Mouse (Mus musculus) E14TG2a.4 (cell line): ENCODE data around the gene Amfr.
"Not testable (repeated sequence)": the region's sequence is repeated elsewhere in the genome, so short reads cannot be mapped to it uniquely, and the experiment has no call there.

Source experiments
- H3K27me3 ChIP-seq: 2 replicates; pipeline ENCODE4 v1.6.1; 2014; ENCODE audit warnings: low read length, control low read depth; ENCODE audit not compliant: insufficient read depth
- H3K36me3 ChIP-seq: 2 replicates; pipeline ENCODE4 v1.6.1; 2014; ENCODE audit warnings: low read length, control low read depth; ENCODE audit not compliant: insufficient read depth
- H3K4me1 ChIP-seq: replicated peaks from 2 replicates; pipeline ENCODE4 v1.6.1; 2014; ENCODE audit warnings: low read depth, low read length, control low read depth
- H3K4me3 ChIP-seq: replicated peaks from 2 replicates; pipeline ENCODE4 v1.5.1; 2014; ENCODE audit warnings: mild to moderate bottlenecking, low read length
- H3K9me3 ChIP-seq: 2 replicates; pipeline ENCODE4 v1.6.1; 2014; ENCODE audit warnings: low read length, control low read depth
- CTCF ChIP-seq: conservative IDR thresholded peaks from 2 replicates; pipeline ENCODE4 v1.5.1; 2014; ENCODE audit warnings: low read length
- NANOG ChIP-seq: IDR thresholded peaks from 2 replicates; pipeline ENCODE4 v1.6.1; 2014; ENCODE audit warnings: borderline replicate concordance, low read length, mixed read lengths
- POU5F1 ChIP-seq: IDR thresholded peaks from 2 replicates; pipeline ENCODE4 v1.6.1; 2014; ENCODE audit warnings: low read length, borderline replicate concordance

Gene Amfr

DNA sequence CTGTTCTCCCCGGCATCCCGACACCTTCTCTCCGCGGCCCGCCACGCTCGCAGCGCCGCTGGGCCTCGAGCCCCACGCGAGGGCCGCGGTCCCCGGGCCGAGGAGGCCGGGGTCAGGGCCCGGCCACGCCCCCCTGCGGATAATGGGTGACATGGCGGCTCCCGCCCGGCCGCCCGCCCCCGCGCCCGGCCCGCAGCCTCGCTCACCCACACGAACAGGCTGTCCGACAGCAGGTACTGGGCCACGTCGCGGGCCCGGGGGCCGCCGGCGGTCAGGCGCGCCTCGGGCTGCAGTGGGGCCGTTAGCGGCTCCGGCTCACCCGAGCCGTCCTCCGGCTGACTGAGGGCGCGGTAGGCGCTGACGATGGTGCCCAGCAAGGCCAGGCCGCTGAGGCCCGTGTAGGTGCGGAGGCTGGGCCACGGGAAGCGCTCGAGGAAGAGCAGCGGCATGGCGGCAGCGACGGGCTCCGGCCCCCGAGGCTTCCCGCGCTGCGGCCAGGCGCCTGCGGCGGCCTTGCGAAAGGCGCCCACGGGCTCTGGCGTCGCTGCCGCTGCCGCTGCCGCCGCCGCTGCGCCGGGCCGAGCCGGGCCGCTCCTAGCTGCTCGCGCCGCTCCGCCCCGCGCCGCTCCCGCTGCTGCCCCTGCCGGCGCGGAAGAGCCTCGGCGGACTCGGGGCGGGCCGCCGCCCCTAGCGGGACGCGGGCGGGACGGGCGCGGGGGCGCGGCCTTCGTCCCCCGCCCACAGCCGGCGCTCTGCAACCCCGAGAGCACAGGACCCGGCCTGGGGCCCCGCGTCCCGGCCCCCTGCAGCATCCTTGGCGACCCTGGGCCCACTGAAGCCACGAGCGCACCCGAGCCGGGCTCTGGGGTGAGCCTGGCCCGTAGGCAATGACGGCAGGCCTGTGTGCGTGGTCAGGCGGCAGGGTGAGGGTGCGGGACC lies at the start of gene Amfr:
Gene Amfr, minus strand, starts transcription at position 830 of the 939 bp plus-strand sequence.
- Histone ChIP-seq H3K4me1 (peaks cover 39% of the 10 kb centered on the region), H3K4me3 (peak within 1 kb of the TSS; percentile 86), H3K9me3 (no peaks in the 10 kb centered on the region), H3K36me3 (peaks cover 12% of the 10 kb centered on the region), H3K27me3 (peaks cover 36% of the 10 kb centered on the region)
- TF ChIP-seq NANOG: no peak
- TF ChIP-seq POU5F1: no peak
- TF ChIP-seq CTCF: no peak

DNA sequence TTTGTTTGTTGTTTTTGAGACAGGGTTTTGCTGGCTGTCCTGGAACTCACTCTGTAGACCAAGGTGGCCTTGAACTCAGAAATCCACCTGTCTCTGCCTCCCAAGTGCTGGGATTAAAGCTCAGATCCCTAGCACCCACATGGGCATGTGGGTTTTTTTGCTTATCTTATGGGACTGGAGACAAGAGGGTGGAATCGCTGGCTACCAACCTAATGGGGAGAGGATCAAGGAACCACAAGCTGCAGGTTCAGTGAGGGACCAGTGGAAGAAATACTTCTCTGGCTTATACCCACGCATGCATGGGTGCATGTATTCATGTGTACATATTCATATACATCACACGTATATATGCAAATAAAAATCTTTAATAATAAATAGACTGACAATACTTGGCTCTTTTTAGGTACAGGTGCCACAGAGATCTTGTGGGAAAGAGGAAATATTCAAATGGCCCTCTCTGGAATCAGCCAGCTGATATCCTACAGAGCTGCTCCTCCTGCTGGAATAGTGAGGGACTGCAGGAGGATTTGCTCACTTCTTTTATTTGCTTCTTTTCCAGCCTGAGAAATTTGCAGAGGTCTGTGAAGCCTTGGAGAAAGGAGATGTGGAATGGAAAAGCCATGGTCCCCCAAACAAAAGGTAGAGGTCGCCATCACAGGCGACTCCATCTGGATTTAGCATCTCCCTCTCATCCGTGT lies 44.7 kb upstream of the Amfr start:
- TF ChIP-seq CTCF (peak; percentile 96), NANOG (no peak)
- no peaks in the 10 kb centered on the region for H3K4me1 ChIP-seq

DNA sequence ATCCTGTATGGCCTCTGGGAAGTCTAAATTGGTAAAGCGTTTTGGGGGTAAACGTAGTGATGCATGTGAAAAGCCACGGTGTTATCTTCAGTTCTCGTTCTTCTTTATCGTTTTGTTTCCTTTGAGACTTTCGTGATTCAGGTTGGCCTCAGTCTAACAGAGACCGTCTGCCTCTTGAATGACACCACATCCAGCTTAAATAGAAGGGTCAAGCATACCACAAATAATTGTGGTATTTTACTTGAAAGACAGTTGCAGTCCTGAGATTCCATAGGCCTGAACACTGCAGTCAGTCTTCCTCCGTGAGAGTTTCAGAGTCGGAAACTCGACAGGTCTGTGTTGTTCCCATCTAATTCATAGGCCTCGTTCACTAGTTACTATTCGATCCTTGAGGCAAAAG lies 40.1 kb upstream of the Amfr start:
- TF ChIP-seq CTCF: no peak
- H3K36me3 ChIP-seq: peaks cover 65% of the 10 kb centered on the region
- no peaks in the 10 kb centered on the region for H3K9me3 ChIP-seq
- no peak overlapping the region for H3K4me3 ChIP-seq
- H3K4me1 ChIP-seq: no peaks in the 10 kb centered on the region
- H3K27me3 ChIP-seq: no peaks in the 10 kb centered on the region

More for the DNA sequence above, 44.7 kb upstream of the Amfr start:
- Histone ChIP-seq H3K9me3 (no peaks in the 10 kb centered on the region), H3K36me3 (peaks cover 72% of the 10 kb centered on the region), H3K4me3 (no peak overlapping the region), H3K27me3 (no peaks in the 10 kb centered on the region)

DNA sequence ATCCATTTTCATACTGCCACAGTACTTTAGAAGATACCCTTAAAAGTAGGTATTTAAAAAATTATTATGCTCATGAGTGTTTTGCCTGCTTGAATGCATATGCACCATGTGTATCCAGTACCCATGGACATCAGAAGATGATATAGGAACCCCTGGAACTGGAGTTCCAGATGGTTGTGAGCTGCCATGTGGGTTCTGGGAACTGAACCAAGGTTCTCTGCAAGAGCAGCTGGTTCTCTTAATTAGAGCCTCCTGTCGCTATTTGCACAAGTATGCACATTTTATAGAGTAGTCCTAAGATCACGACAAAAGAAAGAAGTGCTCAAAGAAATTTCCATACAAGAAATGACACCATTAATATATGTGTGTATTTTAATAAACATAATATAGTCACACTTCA lies 35.2 kb upstream of the Amfr start:
- Histone ChIP-seq H3K4me3 (no peak overlapping the region), H3K27me3 (no peaks in the 10 kb centered on the region), H3K9me3 (no peaks in the 10 kb centered on the region), H3K36me3 (peaks cover 21% of the 10 kb centered on the region), H3K4me1 (no peaks in the 10 kb centered on the region)
- TF ChIP-seq POU5F1 (no peak), CTCF (no peak), NANOG (no peak)

GRCm38 (mm10) chr8:94037806-94038205 lies 25.2 kb upstream of the Amfr start:
- Histone ChIP-seq H3K9me3 (no peaks in the 10 kb centered on the region), H3K4me3 (peak overlapping the region; percentile 91), H3K4me1 (peaks cover 42% of the 10 kb centered on the region), H3K36me3 (peaks cover 25% of the 10 kb centered on the region), H3K27me3 (no peaks in the 10 kb centered on the region)
- no peak for TF ChIP-seq POU5F1
- TF ChIP-seq CTCF: no peak
- no peak for TF ChIP-seq NANOG

- peaks cover 30% of the 10 kb centered on the region for H3K36me3 ChIP-seq
- peak within 1 kb of the TSS; percentile 91 for H3K4me3 ChIP-seq
- no peaks in the 10 kb centered on the region for H3K27me3 ChIP-seq
- H3K4me1 ChIP-seq: peaks cover 49% of the 10 kb centered on the region
- no peaks in the 10 kb centered on the region for H3K9me3 ChIP-seq
- no peak for TF ChIP-seq POU5F1
- no peak for TF ChIP-seq CTCF
- TF ChIP-seq NANOG: no peak
Observed at GRCm38 (mm10) chr8:94036944-94037524, 24.4 kb upstream of the Amfr start, which contains the start of the genes Nudt21 and Ogfod1. Gene Nudt21, minus strand, starts transcription at chr8:94037031. Gene Ogfod1, plus strand, starts transcription at chr8:94037198.

GRCm38 (mm10) chr8:94036541-94036940 lies 23.9 kb upstream of the Amfr start:
- Histone ChIP-seq H3K4me3 (peak overlapping the region; percentile 91), H3K36me3 (peaks cover 35% of the 10 kb centered on the region), H3K4me1 (peaks cover 53% of the 10 kb centered on the region)
- H3K9me3 ChIP-seq, H3K27me3 ChIP-seq: not testable (repeated sequence)

GRCm38 (mm10) chr8:94035200-94035599 lies 22.6 kb upstream of the Amfr start:
- TF ChIP-seq CTCF (no peak), POU5F1 (no peak), NANOG (no peak)
- Histone ChIP-seq H3K36me3 (peaks cover 42% of the 10 kb centered on the region), H3K4me1 (peaks cover 53% of the 10 kb centered on the region), H3K4me3 (peak overlapping the region; percentile 91), H3K27me3 (no peaks in the 10 kb centered on the region), H3K9me3 (no peaks in the 10 kb centered on the region)
